Mouse (Mus musculus): ENCODE data around the gene Adipor1.
"Not testable (repeated sequence)": the region's sequence is repeated elsewhere in the genome, so short reads cannot be mapped to it uniquely, and the experiment has no call there.

Gene Adipor1

GRCm38 (mm10) chr1:134419176-134419575, 4.0 kb downstream of the Adipor1 start:
- in situ Hi-C loops (cut with MboI; ENCODE audit: low sequenced_read_pairs): no loop called here

- in situ Hi-C loops (cut with MboI; ENCODE audit: low sequenced_read_pairs): no loop called here
Measured at GRCm38 (mm10) chr1:134419751-134420458, 4.7 kb downstream of the Adipor1 start.

- in situ Hi-C loops (cut with MboI; ENCODE audit: low sequenced_read_pairs): no loop called here
Measured at GRCm38 (mm10) chr1:134423911-134424310, 8.7 kb downstream of the Adipor1 start.

GRCm38 (mm10) chr1:134426289-134426688, 11.1 kb downstream of the Adipor1 start:
- in situ Hi-C loops (cut with MboI; ENCODE audit: low sequenced_read_pairs): no loop called here

- in situ Hi-C loops (cut with MboI; ENCODE audit: low sequenced_read_pairs): no loop called here
Measured at GRCm38 (mm10) chr1:134433002-134433401, 17.8 kb downstream of the Adipor1 start.

GRCm38 (mm10) chr1:134433473-134433872, 18.3 kb downstream of the Adipor1 start:
- in situ Hi-C loops (cut with MboI; ENCODE audit: low sequenced_read_pairs): no loop called here

- in situ Hi-C loops (cut with MboI; ENCODE audit: low sequenced_read_pairs): no loop called here
Measured at GRCm38 (mm10) chr1:134435414-134435813, 20.2 kb downstream of the Adipor1 start.

GRCm38 (mm10) chr1:134440437-134440836, 25.3 kb downstream of the Adipor1 start:
- in situ Hi-C loops (cut with MboI; ENCODE audit: low sequenced_read_pairs): no loop called here

GRCm38 (mm10) chr1:134441737-134442136, 26.6 kb downstream of the Adipor1 start:
- in situ Hi-C loops (cut with MboI; ENCODE audit: low sequenced_read_pairs): not testable (repeated sequence)

- in situ Hi-C loops (cut with MboI; ENCODE audit: low sequenced_read_pairs): no loop called here
Measured at GRCm38 (mm10) chr1:134442394-134442793, 27.2 kb downstream of the Adipor1 start.

- in situ Hi-C loops (cut with MboI; ENCODE audit: low sequenced_read_pairs): not testable (repeated sequence)
Measured at GRCm38 (mm10) chr1:134443288-134443687, 28.1 kb downstream of the Adipor1 start.

GRCm38 (mm10) chr1:134445418-134445817, 30.2 kb downstream of the Adipor1 start:
- in situ Hi-C loops (cut with MboI; ENCODE audit: low sequenced_read_pairs): no loop called here

- in situ Hi-C loops (cut with MboI; ENCODE audit: low sequenced_read_pairs): not testable (repeated sequence)
Measured at GRCm38 (mm10) chr1:134448537-134448936, 33.4 kb downstream of the Adipor1 start.

- in situ Hi-C loops (cut with MboI; ENCODE audit: low sequenced_read_pairs): no loop called here
Measured at GRCm38 (mm10) chr1:134450201-134450600, 35.0 kb downstream of the Adipor1 start.

GRCm38 (mm10) chr1:134450986-134451385, 35.8 kb downstream of the Adipor1 start:
- in situ Hi-C loops (cut with MboI; ENCODE audit: low sequenced_read_pairs): no loop called here

GRCm38 (mm10) chr1:134454904-134455824, 40.0 kb downstream of the Adipor1 start, which contains the start of gene Klhl12:
Klhl12 (plus strand) TSS chr1:134455531.
- in situ Hi-C loops (cut with MboI; ENCODE audit: low sequenced_read_pairs): no loop called here

- in situ Hi-C loops (cut with MboI; ENCODE audit: low sequenced_read_pairs): no loop called here
Measured at GRCm38 (mm10) chr1:134456060-134456459, 40.9 kb downstream of the Adipor1 start.

- in situ Hi-C loops (cut with MboI; ENCODE audit: low sequenced_read_pairs): no loop called here
Measured at GRCm38 (mm10) chr1:134458139-134458727, 43.1 kb downstream of the Adipor1 start.

- in situ Hi-C loops (cut with MboI; ENCODE audit: low sequenced_read_pairs): no loop called here
Measured at GRCm38 (mm10) chr1:134460294-134461284, 45.4 kb downstream of the Adipor1 start.
